Mouse (Mus musculus): Measurements from ENCODE around the gene Zmym2. TPM values are rescaled to one million over a fixed set of nuclear protein-coding genes. Genes with fewer than 3 reads are reported as not detected.

The Zmym2 gene
- total RNA-seq, 1 experiment from 2014 or later: 44.2 TPM

DNA sequence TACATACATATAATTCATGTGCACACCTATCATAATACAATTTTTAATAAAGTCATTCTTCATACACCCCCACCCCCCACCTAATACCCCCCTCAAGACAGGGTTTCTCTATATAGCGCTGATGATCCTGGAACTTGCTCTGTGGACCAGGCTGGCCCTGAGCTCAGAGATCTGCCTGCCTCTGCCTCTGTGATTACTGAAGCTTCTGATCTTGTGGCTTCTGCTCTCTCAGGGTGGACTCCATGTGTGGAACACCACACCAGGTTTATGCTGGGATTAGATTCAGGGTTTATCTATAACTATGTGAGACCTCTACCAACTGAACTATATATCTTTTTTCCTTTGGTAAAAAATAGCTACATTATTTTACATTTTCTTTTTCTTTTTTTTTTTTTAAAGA is 10.1 kb downstream of the Zmym2 start:
- no peak for ATAC-seq (replicated peaks in 1 of 2; ENCODE audit: insufficient read depth in 1 of 2, low FRiP score in 2 of 2, low TSS enrichment in 1 of 2, low read depth in 1 of 2, poor library complexity in 2 of 2, severe bottlenecking in 2 of 2)

DNA sequence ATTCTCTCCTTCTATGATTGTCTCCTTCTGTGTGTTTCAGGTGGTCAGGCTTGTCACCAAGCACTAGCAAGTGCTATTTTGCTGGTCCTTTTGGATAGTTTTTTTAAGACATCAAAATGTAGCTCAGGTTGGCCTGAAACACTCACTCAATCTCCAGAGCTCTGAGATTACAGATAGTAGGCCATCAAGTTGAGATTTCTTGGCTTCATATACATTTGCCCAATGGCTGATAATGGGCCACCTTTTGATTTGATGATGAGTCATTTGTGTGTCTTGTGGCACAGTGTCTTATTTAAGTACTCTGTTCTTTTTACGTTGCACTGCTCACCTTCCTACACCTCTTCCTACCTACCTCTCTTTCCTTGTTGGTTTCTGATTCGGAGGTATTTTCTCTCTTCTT is 11.0 kb downstream of the Zmym2 start:
- no peak for ATAC-seq (replicated peaks in 1 of 2; ENCODE audit: insufficient read depth in 1 of 2, low FRiP score in 2 of 2, low TSS enrichment in 1 of 2, low read depth in 1 of 2, poor library complexity in 2 of 2, severe bottlenecking in 2 of 2)

DNA sequence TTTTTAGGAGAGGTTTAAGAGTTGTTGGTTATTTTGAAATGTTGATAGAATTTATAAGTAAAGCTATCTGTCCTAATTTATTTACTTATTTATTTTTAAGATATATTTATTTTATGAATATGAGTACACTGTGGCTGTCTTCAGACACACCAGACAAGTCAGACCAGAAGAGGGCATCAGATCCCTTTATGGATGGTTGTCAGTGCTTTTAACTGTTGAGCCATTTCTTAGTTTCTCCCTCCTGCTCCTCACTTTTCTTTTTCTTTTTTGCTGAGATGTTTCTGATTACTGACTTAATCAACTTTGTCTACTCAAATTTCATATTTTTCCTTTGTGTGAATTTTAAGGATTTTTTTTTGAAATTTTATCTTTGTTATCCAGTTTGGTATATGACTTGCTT is 13.2 kb downstream of the Zmym2 start:
- no peak for ATAC-seq (replicated peaks in 1 of 2; ENCODE audit: insufficient read depth in 1 of 2, low FRiP score in 2 of 2, low TSS enrichment in 1 of 2, low read depth in 1 of 2, poor library complexity in 2 of 2, severe bottlenecking in 2 of 2)

DNA sequence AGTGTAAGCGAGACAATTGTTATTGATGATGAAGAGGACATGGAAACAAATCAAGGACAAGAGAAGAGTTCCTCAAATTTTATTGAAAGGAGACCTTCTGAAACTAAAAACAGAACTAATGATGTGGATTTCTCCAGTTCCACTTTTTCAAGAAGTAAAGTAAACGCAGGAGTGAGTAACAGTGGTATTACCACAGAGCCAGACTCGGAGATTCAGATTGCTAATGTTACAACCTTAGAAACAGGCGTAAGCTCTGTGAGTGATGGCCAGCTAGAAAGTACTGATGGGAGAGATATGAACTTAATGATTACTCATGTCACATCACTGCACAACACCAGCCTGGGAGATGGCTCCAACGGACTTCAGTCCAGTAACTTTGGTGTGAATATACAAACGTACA is 16.6 kb downstream of the Zmym2 start:
- ATAC-seq (replicated peaks in 1 of 2; ENCODE audit: insufficient read depth in 1 of 2, low FRiP score in 2 of 2, low TSS enrichment in 1 of 2, low read depth in 1 of 2, poor library complexity in 2 of 2, severe bottlenecking in 2 of 2): peak in 1 of 2 experiments; percentile 29; a peak in 1 of 4 replicates

DNA sequence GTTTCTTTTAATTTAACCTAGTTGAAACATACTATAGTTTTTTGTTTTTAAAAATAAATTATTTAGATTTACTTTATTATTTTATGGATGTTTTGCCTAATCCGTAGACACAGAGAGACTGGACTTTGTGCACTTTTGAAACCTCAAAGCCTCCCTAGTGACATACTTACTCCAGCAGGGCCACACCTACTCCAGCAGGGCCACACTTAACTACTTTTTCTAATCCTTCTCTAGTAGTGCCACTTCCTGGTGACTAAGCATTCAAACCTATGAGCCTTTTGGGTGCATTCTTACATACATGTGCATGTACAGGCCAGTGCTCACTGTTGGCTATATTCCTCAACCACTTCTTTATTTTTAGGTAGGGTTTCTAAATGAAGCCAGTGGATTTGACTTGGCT is 19.2 kb downstream of the Zmym2 start:
- ATAC-seq (replicated peaks in 1 of 2; ENCODE audit: insufficient read depth in 1 of 2, low FRiP score in 2 of 2, low TSS enrichment in 1 of 2, low read depth in 1 of 2, poor library complexity in 2 of 2, severe bottlenecking in 2 of 2): no peak

DNA sequence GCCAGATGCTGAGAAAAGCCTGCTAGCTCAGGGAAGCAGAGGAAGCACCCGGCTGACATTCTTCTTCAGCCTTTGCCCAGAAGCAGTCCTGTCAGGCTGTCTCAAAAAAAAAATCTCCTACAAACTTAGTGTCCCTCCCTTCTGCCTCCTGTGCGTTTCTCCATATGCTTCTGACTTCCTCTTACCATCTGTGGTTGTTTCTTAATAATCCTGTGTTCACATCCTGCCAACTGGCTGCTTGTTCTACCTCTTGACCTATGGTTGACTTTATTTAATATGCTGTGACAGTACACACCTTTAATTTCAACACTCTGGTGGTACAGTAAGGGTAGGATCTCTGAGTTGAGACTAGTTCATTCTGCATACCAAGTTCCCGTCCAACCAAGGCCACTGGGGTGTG is 32.1 kb downstream of the Zmym2 start:
- ATAC-seq (replicated peaks in 1 of 2; ENCODE audit: insufficient read depth in 1 of 2, low FRiP score in 2 of 2, low TSS enrichment in 1 of 2, low read depth in 1 of 2, poor library complexity in 2 of 2, severe bottlenecking in 2 of 2): peak; percentile 37 to 89; a peak in 2 of 4 replicates

DNA sequence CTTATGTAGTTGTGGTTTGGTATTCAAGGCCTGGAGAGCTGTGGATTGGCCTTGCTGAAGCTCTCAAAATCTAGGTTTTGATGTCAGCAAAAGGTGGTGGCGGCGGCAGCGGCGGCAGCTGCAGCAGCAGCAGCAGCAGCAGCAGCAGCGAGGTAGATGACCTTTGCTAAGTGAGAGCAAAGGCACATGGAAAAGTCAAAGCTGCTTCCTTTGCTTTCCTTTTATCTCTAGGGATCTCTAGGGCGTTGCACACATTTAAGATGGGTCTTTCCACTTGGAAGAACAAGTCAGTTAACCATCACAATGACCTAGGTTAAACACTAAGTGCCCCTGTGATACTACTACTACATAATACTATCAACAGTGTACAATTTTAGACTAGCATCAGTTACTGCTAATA is 49.0 kb downstream of the Zmym2 start:
- ATAC-seq (replicated peaks in 1 of 2; ENCODE audit: insufficient read depth in 1 of 2, low FRiP score in 2 of 2, low TSS enrichment in 1 of 2, low read depth in 1 of 2, poor library complexity in 2 of 2, severe bottlenecking in 2 of 2): no peak

DNA sequence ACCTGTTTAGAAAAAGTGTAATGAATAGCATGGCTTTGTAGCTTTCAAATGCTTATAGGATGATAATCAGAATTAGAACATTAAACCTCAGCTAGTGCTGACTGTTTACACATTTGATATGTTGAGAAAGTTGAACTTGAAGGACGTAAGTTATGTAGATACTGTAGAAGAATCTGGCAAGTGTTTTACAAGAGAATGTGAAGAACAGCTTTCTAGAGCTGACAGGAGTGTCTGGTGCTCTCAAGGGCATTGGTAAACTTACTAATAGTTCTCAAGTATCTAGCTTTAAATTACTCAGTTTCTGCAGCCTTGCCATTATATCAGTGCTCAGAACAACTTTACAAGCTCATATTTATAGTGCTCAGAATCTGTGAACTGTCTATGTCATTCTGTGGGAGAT is 53.5 kb downstream of the Zmym2 start:
- ATAC-seq (replicated peaks in 1 of 2; ENCODE audit: insufficient read depth in 1 of 2, low FRiP score in 2 of 2, low TSS enrichment in 1 of 2, low read depth in 1 of 2, poor library complexity in 2 of 2, severe bottlenecking in 2 of 2): no peak

DNA sequence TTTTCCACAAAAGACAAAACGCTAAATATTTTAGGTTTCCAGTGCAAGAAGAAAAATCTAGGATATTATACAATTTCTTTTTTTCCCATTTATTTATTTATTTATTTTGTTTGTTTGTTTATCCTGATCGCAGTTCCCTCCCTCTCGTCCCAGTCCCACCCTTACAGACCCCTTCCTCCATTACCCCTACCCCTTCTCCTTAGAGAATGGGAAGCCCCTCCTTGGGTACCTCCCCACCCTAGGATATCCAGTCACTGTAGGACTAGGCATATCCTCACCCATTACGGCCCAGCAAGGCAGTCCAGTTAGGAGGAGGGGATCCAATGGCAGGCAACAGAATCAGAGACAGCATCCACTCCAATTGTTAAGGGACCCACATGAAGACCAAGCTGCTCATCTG is 66.5 kb downstream of the Zmym2 start:
- ATAC-seq (replicated peaks in 1 of 2; ENCODE audit: insufficient read depth in 1 of 2, low FRiP score in 2 of 2, low TSS enrichment in 1 of 2, low read depth in 1 of 2, poor library complexity in 2 of 2, severe bottlenecking in 2 of 2): no peak

DNA sequence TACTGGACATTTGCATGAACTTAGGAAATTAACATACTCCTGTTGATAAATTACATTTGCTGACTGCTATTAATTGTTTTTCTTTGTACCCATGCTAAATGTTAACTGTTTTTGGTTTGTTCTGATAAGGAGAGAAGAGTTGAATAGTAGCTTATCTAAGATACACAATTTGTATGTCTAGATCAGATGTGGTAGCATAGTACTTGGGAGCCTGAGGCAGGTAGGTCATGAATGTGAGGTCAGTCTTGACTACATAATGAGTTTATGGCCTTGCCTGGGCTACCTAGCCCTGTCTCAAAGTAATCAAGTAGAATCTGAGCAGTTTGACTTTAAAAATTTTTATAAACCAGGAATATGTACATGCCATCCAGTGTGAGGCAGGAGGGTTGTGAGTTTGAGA is 67.9 kb downstream of the Zmym2 start:
- no peak for ATAC-seq (replicated peaks in 1 of 2; ENCODE audit: insufficient read depth in 1 of 2, low FRiP score in 2 of 2, low TSS enrichment in 1 of 2, low read depth in 1 of 2, poor library complexity in 2 of 2, severe bottlenecking in 2 of 2)

DNA sequence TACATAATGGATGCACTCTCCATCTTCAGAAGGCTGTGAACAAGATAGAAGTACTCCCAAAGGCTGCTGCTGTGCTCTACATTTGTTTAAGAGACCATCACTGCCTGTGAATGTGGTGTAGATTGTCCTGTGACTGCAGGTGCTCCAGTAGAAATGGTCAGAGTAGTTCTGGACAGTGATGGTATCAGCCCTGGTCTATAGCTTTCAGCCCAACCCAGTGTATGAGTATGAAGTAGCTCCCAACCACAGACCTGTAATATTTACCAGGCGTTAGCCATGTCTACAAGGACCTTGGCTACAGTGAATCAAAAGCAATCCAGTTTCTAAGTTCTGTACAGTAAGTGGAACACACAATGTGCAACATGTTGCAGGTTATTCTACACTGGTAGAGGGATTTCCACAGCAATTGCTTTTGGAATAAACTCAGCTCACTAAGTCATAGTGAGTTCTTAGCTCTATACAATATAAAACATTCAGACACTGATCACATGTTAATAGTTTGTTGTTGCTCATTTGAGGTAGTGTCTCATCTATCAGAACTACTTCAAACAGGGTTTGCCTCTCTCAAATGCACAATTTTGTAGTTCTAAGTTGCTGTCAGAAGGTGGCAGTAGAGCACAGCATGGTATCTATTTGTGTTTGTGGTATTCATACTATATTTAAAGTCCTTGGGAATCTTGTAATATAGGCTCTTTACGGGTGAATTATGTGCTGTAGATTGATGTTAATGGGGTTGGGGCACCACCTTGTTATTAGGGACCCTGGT is 77.7 kb downstream of the Zmym2 start:
- ATAC-seq (replicated peaks in 1 of 2; ENCODE audit: insufficient read depth in 1 of 2, low FRiP score in 2 of 2, low TSS enrichment in 1 of 2, low read depth in 1 of 2, poor library complexity in 2 of 2, severe bottlenecking in 2 of 2): peak in 1 of 2 experiments; percentile 53; a peak in 1 of 4 replicates

DNA sequence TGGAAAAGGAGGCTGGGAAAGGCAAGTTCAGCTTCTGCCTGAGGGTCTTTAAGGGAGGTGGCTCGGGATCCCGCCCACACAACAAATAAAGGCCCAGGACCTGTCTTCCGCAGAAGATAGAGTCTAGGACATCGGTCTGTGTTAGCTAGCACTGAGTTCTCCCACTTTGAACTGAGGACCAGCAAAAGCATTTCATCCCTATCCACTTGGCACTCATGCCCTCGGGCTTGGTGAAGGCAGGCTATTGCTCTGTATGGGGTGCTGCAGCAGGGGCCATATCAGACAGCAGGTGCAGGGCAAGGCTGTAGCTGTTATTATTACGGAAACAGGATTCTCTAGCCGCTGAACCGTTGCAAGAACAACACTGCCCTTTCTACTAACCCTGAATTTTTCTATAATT is 83.2 kb downstream of the Zmym2 start:
- ATAC-seq (replicated peaks in 1 of 2; ENCODE audit: insufficient read depth in 1 of 2, low FRiP score in 2 of 2, low TSS enrichment in 1 of 2, low read depth in 1 of 2, poor library complexity in 2 of 2, severe bottlenecking in 2 of 2): no peak

DNA sequence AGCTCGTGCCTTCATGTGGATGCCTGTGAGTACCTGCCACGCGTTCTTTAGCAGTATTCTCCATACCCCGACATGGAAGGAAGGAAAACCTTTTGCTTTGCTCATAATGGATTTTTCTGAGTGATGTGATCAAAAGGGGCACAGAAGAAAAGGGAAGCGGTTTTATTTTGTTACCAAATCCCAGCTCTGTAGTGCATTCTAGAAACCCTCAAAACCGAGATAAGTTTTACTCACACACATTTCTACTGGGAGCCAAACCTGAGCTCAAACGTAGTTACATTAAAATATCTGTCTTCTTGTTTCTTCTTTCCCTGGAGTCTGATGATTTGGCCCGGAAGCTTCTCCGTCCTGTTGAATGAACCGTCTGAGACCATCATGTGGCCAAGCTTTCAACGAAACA is 83.7 kb downstream of the Zmym2 start:
- no peak for ATAC-seq (replicated peaks in 1 of 2; ENCODE audit: insufficient read depth in 1 of 2, low FRiP score in 2 of 2, low TSS enrichment in 1 of 2, low read depth in 1 of 2, poor library complexity in 2 of 2, severe bottlenecking in 2 of 2)

DNA sequence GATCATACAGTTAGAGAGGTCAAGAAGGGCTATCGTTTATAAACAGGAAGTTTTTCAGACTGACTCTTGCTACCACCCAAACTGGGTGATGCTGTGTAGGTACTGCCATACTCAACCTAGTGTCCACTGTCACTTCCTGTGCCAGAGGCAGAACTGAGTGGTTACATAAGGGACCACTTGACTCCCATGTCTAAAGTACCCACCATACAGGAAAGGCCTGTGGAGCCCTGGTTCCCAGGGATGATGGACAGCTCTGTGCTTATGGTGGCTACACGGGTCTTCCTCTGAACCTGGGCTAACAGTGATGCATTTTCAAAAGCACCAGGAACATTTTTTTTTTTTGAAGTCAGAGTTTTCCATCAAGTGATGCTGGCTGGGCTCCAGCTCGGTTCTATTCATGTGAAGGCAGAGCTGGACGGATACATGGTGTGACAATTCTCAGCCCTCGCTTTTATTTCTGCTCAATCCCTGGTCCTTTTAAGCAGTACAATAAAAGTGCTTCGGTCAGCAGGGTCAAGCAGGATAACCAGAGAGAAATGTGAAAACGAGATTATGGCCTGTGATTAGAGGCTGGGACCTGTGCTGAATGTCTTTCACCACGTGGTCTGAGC is 91.7 kb downstream of the Zmym2 start:
- no peak for ATAC-seq (replicated peaks in 1 of 2; ENCODE audit: insufficient read depth in 1 of 2, low FRiP score in 2 of 2, low TSS enrichment in 1 of 2, low read depth in 1 of 2, poor library complexity in 2 of 2, severe bottlenecking in 2 of 2)

DNA sequence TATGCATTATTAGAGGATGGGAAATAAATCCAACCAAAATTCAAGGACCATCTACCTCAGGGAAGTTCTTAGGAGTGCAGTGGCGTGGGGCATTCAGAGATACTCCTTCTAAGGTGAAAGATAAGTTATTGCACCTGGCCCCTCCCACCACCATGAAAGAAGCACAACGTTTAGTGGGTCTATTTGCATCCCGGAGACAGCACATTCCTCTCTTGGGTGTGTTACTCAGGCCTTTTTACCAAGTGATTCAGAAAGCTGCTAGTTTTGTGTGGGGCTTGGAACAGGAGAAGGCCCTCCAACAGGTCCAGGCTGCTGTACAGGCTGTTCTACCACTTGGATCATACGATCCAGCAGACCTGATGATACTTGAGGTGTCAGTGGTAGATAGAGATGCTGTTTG is 102.2 kb downstream of the Zmym2 start:
- ATAC-seq (replicated peaks in 1 of 2; ENCODE audit: insufficient read depth in 1 of 2, low FRiP score in 2 of 2, low TSS enrichment in 1 of 2, low read depth in 1 of 2, poor library complexity in 2 of 2, severe bottlenecking in 2 of 2): no peak

Other genes starting within 250 kb of the Zmym2 start
- gene Mphosph8, start 218.4 kb upstream of the Zmym2 start, total RNA-seq (2017): 34.6 and 47.8 TPM in 2 replicates
- 143 TPM in 2 replicates for gene Pspc1, start 108.3 kb upstream of the Zmym2 start, total RNA-seq (2017)
- 33.0 and 35.3 TPM in 2 replicates for gene Zmym5, start 74.9 kb upstream of the Zmym2 start, total RNA-seq (2017)
- not detected in 2 replicates for gene Gja3, start 171.4 kb downstream of the Zmym2 start, total RNA-seq (2017)
- not detected in 2 replicates for gene Gjb2, start 218.0 kb downstream of the Zmym2 start, total RNA-seq (2017)
- not detected in 2 replicates for gene Gm4491, start 229.2 kb downstream of the Zmym2 start, total RNA-seq (2017)
- not detected in 2 replicates for gene Gjb6, start 247.0 kb downstream of the Zmym2 start, total RNA-seq (2017)